Mouse (Mus musculus): ENCODE measurements around the gene Pkd1l1. TPM values are rescaled to one million over a fixed set of nuclear protein-coding genes. Genes with fewer than 3 reads are reported as not detected.

The Pkd1l1 gene
- polyA plus RNA-seq, 1 experiment from 2014 or later = 0.11 TPM

DNA sequence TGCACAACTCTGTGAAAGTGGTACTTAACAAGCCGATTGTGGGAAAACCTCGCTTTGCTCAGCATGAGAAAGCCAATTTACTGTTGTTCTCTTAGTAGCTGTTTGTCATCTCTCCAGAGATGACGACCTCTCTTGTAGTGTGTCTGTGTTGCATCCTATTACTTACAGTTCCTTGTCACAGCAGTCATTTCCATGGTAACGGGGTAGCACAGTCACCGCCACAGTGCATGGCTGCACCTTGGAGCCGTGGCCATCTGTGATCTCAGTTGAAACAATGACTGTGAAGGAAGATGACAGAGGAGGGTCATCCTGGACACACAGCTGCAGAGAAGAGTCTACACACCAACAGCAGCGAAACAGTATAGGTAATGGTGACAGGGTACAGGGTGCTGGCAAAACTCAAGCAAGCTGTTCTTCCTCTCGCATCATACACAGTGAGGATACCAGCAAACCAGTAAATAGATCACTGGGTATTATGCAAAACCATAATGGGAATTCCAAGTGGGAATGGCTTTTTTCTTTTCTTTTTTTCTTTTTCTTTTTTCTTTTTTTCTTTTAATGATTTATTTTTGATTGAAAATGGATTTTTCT is 56.9 kb downstream of the Pkd1l1 start:
- Histone ChIP-seq H3K4me2 (replicated peaks) (no peak overlapping the region), H3K9ac (no peak overlapping the region), H3K27me3 (no peaks in the 10 kb centered on the region), H3K27ac (no peak overlapping the region), H3K4me3 (no peak overlapping the region), H3K9me3 (no peaks in the 10 kb centered on the region), H3K36me3 (no peaks in the 10 kb centered on the region), H3K4me1 (no peaks in the 10 kb centered on the region)
- WGBS = 77% methylated on average over 8 of the region's 8 CpGs
- ATAC-seq (ENCODE audit: low FRiP score, low read depth) = no peak

- ATAC-seq (ENCODE audit: low FRiP score, low read depth) = no peak
- no peaks in the 10 kb centered on the region for H3K36me3 ChIP-seq
- H3K4me2 ChIP-seq (replicated peaks) = no peak overlapping the region
- no peak overlapping the region for H3K4me3 ChIP-seq
- no peak overlapping the region for H3K9ac ChIP-seq
- no peak overlapping the region for H3K27ac ChIP-seq
- no peaks in the 10 kb centered on the region for H3K4me1 ChIP-seq
- 87% methylated on average over 4 of the region's 4 CpGs for WGBS
- H3K27me3 ChIP-seq = no peaks in the 10 kb centered on the region
- no peaks in the 10 kb centered on the region for H3K9me3 ChIP-seq
Measured at GRCm38 (mm10) chr11:8882793-8883192, 90.3 kb downstream of the Pkd1l1 start.

DNA sequence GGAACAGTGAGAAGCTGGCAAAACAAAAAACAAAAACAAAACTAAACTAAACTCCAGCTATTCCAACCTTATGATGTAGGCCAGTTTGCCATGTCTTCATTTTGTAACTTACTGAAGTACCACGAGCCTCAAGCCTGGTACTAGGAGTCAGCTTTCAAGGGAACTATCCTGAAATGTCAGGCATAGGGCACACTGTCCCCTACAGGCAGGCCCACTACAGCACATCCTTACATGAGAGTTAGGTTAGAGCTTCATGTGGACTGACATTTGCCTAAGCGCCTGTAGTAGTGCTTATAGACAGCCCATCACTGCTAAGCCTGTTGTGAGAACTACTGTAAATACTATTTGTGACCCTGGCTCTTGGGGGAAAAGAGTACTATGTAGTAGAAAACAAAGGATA is 91.5 kb downstream of the Pkd1l1 start:
- H3K27ac ChIP-seq = no peak overlapping the region
- H3K27me3 ChIP-seq = no peaks in the 10 kb centered on the region
- H3K36me3 ChIP-seq = no peaks in the 10 kb centered on the region
- H3K4me3 ChIP-seq = no peak overlapping the region
- H3K9ac ChIP-seq = no peak overlapping the region
- ATAC-seq (ENCODE audit: low FRiP score, low read depth) = no peak
- no peaks in the 10 kb centered on the region for H3K9me3 ChIP-seq
- WGBS = 70% methylated on average over 2 of the region's 2 CpGs
- H3K4me1 ChIP-seq = no peaks in the 10 kb centered on the region
- no peak overlapping the region for H3K4me2 ChIP-seq (replicated peaks)

- no peaks in the 10 kb centered on the region for H3K36me3 ChIP-seq
- no peak for ATAC-seq (ENCODE audit: low FRiP score, low read depth)
- H3K4me2 ChIP-seq (replicated peaks) = no peak overlapping the region
- no peaks in the 10 kb centered on the region for H3K9me3 ChIP-seq
- H3K27ac ChIP-seq = no peak overlapping the region
- WGBS = 94% methylated on average over 5 of the region's 5 CpGs
- H3K9ac ChIP-seq = no peak overlapping the region
- H3K27me3 ChIP-seq = no peaks in the 10 kb centered on the region
- H3K4me3 ChIP-seq = no peak overlapping the region
- no peaks in the 10 kb centered on the region for H3K4me1 ChIP-seq
Measured at GRCm38 (mm10) chr11:8870115-8870514, 103.0 kb downstream of the Pkd1l1 start.

DNA sequence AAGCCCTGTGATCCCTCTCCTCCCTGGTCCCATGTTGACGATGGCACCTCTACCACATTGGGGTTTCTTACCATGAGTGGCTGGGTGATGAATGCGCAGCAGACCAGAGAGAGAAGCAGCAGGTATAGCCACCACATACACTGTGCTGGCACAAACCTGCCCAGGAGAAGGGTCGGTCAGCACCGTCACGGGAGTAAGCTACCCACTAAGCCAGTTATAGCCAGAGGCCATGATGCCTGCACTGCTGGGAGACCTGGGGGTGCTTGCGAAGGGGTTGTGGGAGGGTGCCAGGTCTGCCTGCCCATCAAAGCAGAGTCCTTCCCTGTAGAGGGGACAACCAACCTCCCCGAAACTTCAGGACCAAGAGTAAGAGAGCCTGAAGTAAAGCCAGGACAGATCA is 107.0 kb downstream of the Pkd1l1 start:
- no peak overlapping the region for H3K27ac ChIP-seq
- ATAC-seq (ENCODE audit: low FRiP score, low read depth) = no peak
- no peak overlapping the region for H3K4me2 ChIP-seq (replicated peaks)
- no peaks in the 10 kb centered on the region for H3K36me3 ChIP-seq
- H3K27me3 ChIP-seq = no peaks in the 10 kb centered on the region
- H3K4me3 ChIP-seq = no peak overlapping the region
- H3K9ac ChIP-seq = no peak overlapping the region
- no peaks in the 10 kb centered on the region for H3K9me3 ChIP-seq
- H3K4me1 ChIP-seq = no peaks in the 10 kb centered on the region
- WGBS = 92% methylated on average over 7 of the region's 7 CpGs

- H3K27ac ChIP-seq = no peak overlapping the region
- no peak overlapping the region for H3K9ac ChIP-seq
- no peak for ATAC-seq (ENCODE audit: low FRiP score, low read depth)
- no peak overlapping the region for H3K4me3 ChIP-seq
- H3K36me3 ChIP-seq = no peaks in the 10 kb centered on the region
- 73% methylated on average over 8 of the region's 8 CpGs for WGBS
- no peaks in the 10 kb centered on the region for H3K9me3 ChIP-seq
- H3K27me3 ChIP-seq = no peaks in the 10 kb centered on the region
- H3K4me2 ChIP-seq (replicated peaks) = no peak overlapping the region
- H3K4me1 ChIP-seq = peaks cover 8% of the 10 kb centered on the region; the same call in 1 of the 2 replicates
Measured at GRCm38 (mm10) chr11:8863955-8864675, 109.0 kb downstream of the Pkd1l1 start.

DNA sequence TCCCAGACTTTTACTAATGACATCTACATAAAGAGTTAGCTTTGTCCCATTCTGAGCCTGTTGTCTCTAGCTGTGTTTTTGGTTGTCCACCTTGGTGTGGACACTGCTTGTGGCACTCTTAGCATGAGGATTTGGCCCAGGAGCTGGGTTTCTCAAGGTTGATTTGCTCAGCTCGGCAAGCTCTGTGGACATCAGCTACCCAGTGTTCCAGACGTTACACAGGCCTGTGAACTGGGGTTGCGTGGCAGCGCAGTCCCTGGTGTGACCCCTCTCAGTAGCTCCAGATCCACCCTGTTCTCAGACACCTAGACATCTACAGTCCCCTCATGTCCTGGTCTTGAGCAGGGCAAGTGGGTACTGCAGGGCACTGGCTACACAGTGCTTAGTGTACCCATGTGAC is 110.6 kb downstream of the Pkd1l1 start:
- no peak for ATAC-seq (ENCODE audit: low FRiP score, low read depth)
- 86% methylated on average over 4 of the region's 4 CpGs for WGBS
- H3K27me3 ChIP-seq = no peaks in the 10 kb centered on the region
- H3K4me3 ChIP-seq = no peak overlapping the region
- H3K27ac ChIP-seq = no peak overlapping the region
- no peak overlapping the region for H3K4me2 ChIP-seq (replicated peaks)
- H3K36me3 ChIP-seq = no peaks in the 10 kb centered on the region
- no peak overlapping the region for H3K9ac ChIP-seq
- no peaks in the 10 kb centered on the region for H3K9me3 ChIP-seq
- peaks cover 8% of the 10 kb centered on the region; the same call in 1 of the 2 replicates for H3K4me1 ChIP-seq

GRCm38 (mm10) chr11:8861978-8862377 is 111.1 kb downstream of the Pkd1l1 start:
- Histone ChIP-seq H3K4me2 (replicated peaks) (no peak overlapping the region), H3K9me3 (no peaks in the 10 kb centered on the region), H3K9ac (no peak overlapping the region), H3K36me3 (no peaks in the 10 kb centered on the region), H3K27me3 (no peaks in the 10 kb centered on the region), H3K27ac (no peak overlapping the region), H3K4me1 (peaks cover 8% of the 10 kb centered on the region; the same call in 1 of the 2 replicates), H3K4me3 (no peak overlapping the region)
- 74% methylated on average over 4 of the region's 4 CpGs for WGBS
- no peak for ATAC-seq (ENCODE audit: low FRiP score, low read depth)

GRCm38 (mm10) chr11:8860878-8861277 is 112.2 kb downstream of the Pkd1l1 start:
- no peaks in the 10 kb centered on the region for H3K36me3 ChIP-seq
- no peaks in the 10 kb centered on the region for H3K27me3 ChIP-seq
- peaks cover 8% of the 10 kb centered on the region; the same call in 1 of the 2 replicates for H3K4me1 ChIP-seq
- H3K9me3 ChIP-seq = no peaks in the 10 kb centered on the region
- WGBS = 20% methylated on average over 3 of the region's 3 CpGs
- H3K27ac ChIP-seq = no peak overlapping the region
- ATAC-seq (ENCODE audit: low FRiP score, low read depth) = no peak
- H3K4me2 ChIP-seq (replicated peaks) = no peak overlapping the region
- no peak overlapping the region for H3K4me3 ChIP-seq
- no peak overlapping the region for H3K9ac ChIP-seq

DNA sequence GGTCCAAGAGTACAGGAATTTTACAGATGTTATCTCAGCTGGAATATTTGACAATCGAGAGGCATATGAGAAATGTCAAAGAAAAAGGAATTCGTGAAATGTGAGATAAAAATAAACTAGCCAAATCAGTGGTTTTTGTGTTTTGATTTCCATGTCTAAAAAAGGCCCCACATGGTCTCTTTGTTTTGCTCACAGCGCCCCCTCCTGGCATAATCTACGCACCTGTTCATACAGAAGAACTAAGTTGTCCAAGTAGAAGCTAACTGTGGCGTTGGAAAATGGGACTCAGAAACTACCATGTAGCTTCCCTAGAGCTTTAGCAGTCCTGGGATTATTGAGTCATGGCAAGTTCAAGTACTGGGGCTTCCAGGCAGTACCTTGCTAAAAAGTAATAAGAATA is 113.2 kb downstream of the Pkd1l1 start:
- no peaks in the 10 kb centered on the region for H3K27me3 ChIP-seq
- no peak overlapping the region for H3K9ac ChIP-seq
- 22% methylated on average over 5 of the region's 5 CpGs for WGBS
- no peak overlapping the region; the same call in 1 of the 2 replicates for H3K27ac ChIP-seq
- H3K9me3 ChIP-seq = no peaks in the 10 kb centered on the region
- peak; percentile 39; the same call in 1 of the 2 replicates for ATAC-seq (ENCODE audit: low FRiP score, low read depth)
- peaks cover 8% of the 10 kb centered on the region; the same call in 1 of the 2 replicates for H3K4me1 ChIP-seq
- no peak overlapping the region for H3K4me3 ChIP-seq
- no peaks in the 10 kb centered on the region for H3K36me3 ChIP-seq
- no peak overlapping the region for H3K4me2 ChIP-seq (replicated peaks)

- no peak for ATAC-seq (ENCODE audit: low FRiP score, low read depth)
- H3K9ac ChIP-seq = no peak overlapping the region
- WGBS = 72% methylated on average over 3 of the region's 3 CpGs
- H3K9me3 ChIP-seq = no peaks in the 10 kb centered on the region
- no peak overlapping the region for H3K4me3 ChIP-seq
- H3K27ac ChIP-seq = no peak overlapping the region
- no peaks in the 10 kb centered on the region for H3K36me3 ChIP-seq
- H3K4me1 ChIP-seq = peaks cover 8% of the 10 kb centered on the region; the same call in 1 of the 2 replicates
- H3K27me3 ChIP-seq = no peaks in the 10 kb centered on the region
- no peak overlapping the region for H3K4me2 ChIP-seq (replicated peaks)
Measured at GRCm38 (mm10) chr11:8859041-8859440, 114.0 kb downstream of the Pkd1l1 start.

DNA sequence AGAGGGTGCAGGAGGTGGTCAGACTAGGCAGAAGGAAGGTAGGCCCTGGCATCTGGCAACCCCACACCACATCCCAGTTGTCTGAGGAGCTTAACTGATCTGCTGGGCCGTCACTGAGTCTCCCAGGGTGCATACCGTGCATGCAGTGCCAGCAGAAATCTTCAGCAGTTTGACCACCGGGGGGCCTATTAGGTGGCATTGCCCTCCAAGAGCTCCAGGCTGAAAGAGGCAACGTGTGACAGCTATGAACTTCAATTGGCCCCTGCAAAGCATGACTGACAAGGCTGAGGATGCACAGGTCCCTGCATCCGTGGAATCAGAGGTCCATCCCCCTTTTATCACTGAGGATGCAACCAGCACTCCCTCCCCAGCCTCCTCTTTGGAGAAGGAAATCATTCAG is 116.9 kb downstream of the Pkd1l1 start:
- H3K9ac ChIP-seq = no peak overlapping the region
- no peaks in the 10 kb centered on the region for H3K27me3 ChIP-seq
- peaks cover 8% of the 10 kb centered on the region; the same call in 1 of the 2 replicates for H3K4me1 ChIP-seq
- no peak overlapping the region for H3K27ac ChIP-seq
- no peak overlapping the region for H3K4me2 ChIP-seq (replicated peaks)
- no peak for ATAC-seq (ENCODE audit: low FRiP score, low read depth)
- H3K4me3 ChIP-seq = no peak overlapping the region
- 54% methylated on average over 5 of the region's 5 CpGs for WGBS
- H3K36me3 ChIP-seq = no peaks in the 10 kb centered on the region
- no peaks in the 10 kb centered on the region for H3K9me3 ChIP-seq

- no peak for ATAC-seq (ENCODE audit: low FRiP score, low read depth)
- no peaks in the 10 kb centered on the region for H3K36me3 ChIP-seq
- no peak overlapping the region for H3K27ac ChIP-seq
- H3K4me3 ChIP-seq = no peak overlapping the region
- H3K27me3 ChIP-seq = no peaks in the 10 kb centered on the region
- no peaks in the 10 kb centered on the region for H3K9me3 ChIP-seq
- no peaks in the 10 kb centered on the region for H3K4me1 ChIP-seq
- no peak overlapping the region for H3K4me2 ChIP-seq (replicated peaks)
- no peak overlapping the region for H3K9ac ChIP-seq
Measured at GRCm38 (mm10) chr11:8848049-8848448, 125.0 kb downstream of the Pkd1l1 start.
